Mouse (Mus musculus): ENCODE data around the gene Vangl2.
A peak's percentile ranks its signal among the peaks of the same experiment; 100 is the strongest.

Vangl2 gene

DNA sequence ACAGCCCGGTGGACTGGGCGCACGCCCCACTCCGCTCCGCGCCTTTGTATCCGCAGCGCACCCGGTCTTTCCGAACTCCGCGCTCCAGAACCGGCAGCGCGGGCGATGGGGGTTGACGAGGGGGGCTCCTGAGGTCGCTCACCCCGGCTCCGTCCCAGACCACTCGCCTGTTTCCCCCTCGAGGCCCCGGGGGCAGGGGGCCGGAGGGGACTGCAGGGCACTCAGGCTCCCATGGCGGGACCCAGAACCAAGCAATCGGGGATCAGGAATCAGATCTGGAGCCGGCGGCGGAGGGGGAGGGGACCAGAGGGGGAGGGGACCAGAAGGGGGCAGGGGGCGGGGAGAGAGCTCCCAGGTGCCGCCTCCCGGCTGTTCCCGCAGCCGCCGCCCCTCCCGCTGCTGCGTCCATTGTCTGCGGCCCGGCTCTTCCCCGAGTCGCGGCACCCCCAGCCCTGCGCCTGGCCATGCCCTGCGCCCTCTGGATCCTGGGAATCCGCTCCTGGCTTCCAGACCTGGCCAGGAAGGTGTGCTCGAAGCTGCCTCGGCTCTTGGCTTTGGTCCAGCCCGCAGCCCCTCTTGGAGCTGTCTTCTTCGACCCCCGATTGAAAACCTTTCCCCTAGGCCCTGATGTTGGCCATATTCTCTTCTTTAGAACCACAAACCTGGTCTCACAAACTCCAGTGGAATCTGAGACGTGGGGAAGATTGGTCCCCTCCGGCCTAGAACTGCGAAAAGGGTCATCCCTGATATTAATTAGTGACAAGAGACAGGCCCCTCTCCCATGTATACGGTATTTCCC, 1.0 kb downstream of the Vangl2 start:
- peak; percentile 96 for DNase-seq

DNA sequence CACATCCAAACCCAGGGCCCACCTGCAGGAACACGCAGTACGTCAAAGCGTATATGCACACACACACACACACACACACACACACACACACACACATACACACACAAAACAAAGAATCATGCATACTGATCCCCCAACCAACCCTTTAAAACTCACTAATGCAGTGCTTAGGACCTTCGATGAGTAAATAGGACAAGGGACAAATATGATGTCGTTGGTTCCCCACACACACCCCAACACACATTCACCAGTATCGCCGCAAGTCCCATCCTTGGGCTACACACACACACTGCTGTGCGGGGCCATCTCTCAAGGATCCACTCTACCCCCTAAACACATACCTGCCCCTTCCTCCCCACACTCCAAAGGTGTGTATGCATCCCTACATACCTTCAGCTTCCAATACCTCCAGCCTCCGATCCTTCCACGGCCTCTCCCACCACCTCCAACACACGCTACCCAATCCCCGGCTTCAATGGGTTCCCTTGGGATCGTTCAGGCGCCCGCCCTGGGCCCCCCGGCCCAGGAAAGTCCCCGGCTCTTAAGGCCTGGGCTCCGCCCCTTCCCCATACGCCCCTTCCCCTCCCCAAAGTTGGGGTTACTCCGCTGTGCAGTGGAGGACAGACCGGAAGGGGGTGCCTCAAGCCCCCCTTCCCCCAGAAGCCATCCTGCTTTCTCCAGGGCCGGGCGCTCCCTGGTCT, 1.9 kb downstream of the Vangl2 start:
- peak; percentile 64 for DNase-seq

DNA sequence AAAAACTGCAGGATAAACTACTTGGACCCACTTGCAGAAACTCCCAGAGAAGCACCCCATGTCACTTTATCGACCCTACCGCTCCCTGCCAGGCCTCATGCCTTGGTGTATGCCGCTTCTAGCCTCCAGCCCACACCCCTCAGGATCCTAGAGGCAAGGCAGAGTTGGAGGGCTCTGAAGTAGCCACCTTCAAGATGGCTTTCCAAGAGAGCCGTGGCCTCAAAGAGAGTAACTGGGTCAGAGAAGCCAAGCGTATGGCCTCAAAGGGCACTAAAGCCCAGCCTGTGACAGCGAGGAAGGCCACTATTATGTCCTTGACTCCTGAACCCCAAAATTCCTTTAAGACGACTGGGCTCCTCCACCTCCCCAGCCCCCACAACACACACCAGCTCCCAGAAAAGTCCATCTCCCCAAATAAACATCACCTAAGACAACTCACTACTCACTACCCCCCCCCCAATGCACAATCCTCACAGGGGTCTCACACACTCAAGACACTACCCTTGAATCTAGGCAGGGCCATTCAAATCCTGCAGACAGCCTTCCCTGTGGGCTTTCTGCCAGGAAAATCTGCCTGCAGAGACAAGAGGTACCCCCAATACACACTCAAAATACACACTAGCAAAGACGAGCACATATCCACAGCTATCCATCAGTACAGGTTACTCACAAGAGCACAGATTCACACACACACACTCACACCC, 2.9 kb downstream of the Vangl2 start:
- DNase-seq = no peak

DNA sequence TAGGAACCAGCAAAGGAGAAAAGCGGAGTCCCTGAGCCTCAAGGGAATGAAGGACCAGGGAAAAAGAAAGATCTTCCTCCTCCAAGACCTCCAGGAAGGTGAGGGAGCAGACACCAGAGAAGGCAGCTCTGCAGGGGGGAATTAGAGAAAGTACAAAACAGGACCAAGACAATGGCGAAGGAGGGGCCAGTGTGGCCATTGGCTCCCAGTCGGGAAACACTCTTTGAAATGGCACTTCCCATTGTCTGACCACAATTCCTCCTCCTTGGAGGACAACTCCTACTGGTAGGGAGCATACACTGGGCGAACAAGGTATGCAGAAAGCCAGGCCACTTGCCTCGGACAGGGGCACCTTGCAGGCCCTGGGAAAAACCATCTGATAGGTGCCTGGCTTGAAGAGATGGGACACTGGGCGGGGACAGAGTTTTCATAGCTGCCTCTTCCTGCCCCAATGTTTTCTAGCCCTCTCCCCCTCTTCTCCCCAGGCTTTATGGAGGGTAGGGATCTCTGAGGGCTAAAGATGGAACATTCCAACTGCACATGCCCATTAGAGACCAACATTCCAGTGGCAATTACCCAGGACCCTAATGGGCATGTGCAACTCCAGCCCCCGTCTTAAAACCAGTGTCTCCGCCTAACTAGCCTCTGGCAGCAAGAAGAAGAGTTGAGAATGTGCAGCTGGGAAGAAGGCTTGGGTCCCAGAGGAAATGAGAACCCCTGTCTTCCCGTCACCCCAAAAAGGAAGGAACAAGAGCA, 3.9 kb downstream of the Vangl2 start:
- DNase-seq = no peak

DNA sequence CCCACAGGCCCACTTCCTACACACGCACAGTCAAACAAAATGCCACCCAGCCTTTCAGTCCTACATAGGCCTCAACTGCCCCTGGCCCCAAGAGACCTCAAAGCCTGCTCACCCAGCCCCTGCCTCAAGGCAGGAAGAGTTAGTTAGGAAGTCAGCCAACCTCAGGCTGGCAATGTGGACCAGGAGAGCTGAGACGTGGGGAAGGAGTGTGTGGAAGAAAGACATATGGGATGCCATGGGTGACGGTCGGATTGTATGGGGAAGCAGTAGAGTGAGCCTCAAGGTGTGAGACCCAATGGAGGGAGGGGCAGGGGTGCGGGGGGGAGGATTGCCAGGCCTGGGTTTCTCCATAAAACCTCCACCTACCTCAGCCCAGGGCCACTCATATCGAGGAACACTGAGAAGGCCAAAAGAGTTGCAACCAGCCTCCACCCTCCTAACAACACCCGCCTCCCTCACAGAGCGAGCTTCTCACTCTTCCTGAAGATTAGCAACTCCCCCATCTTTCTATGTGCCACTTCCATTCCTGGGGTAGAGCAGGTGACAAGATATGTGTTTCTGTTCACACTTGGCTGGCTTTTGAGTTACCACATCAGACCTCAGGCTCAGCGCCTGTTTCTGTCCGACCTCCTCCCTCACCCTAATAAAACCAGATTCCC, 8.3 kb downstream of the Vangl2 start:
- DNase-seq = no peak

DNA sequence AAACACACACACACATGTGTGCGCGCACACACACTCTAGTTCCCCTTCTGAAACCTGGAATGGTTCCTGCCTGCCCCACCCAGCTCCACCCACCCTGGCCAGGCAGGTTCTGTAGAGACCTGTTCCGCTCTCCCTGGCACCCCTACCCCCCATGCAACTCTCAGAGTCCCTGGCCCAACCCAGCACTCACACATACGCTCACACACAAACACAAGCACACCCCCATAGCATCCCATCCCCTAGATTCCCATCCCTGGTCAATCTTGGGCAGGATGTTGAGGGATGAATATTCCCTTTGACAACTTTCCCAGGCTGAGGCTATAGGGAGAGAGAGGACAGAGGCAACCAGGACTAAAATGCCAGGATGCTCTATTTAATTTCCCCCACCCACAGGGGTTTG, 8.9 kb downstream of the Vangl2 start:
- no peak for DNase-seq

DNA sequence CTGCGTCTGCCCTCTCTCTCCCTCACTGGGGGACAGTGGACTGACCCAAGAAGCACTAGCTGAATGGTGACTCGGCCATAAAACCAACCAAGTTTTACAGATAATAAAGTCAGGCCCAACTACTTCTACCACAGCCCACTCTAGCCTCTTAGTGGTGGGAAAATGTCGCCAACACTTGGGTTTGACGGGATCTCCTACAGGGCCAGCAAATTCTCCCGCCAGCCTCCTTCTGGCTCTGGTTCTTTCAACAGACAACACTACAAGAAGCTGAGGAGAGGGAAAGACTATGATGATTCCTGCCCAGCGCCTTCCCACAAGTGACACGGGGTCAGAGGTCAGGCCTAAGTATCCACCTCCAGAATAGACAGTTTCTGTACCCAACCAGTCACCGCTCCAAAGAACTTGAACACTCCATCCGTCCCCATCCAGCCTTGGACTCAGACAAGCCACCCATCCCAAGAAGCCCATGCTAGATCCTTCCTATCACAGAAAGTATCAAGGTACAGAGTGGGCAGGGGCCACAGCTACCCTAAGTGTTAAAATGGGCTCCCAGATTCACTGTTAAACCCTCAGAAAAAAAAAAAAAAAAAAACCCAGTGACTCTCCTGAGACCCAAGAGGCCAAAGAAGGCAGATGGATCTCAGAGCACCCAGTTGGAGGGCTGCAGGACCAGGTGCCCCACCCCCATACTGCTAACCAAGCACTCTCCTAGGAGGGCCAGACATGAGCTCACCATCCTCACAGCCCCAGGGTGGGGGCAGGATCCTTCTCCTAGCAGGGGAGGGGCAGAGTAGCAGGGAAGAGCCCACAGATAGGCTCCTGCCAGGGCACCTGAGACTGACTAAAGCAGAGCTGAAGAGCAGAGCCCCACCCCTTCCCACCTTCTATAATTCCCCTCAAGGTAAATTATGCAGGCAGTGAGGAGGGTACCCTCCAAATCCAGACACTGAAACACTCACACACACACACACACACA, 9.6 kb downstream of the Vangl2 start:
- no peak for DNase-seq

DNA sequence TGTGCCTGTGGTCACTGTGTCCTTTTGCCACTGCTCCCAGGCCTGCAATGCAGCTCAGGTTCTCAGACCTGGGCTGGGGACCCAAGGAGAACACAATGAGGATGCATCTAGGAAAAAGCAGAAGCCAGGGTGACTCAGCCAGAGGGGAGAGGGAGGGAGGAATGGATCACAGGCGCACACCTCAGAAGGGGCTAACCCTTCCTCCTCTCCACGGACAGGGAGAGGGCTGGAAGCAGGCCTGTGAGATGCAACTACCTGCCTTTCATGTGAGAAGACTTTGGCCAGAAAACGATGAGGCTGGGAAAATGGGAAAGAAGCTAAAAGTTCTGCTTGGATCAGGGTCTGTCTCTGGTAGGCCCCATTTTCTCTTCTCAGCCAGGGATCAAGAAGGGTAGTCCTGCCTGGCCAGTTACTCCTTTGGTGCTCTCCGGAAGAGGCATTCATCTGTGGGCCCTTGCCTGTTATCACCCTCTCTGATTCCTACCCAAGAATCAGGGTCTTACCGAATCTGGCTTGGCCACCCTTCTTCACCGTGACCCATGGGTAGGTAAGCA, 10.7 kb downstream of the Vangl2 start:
- DNase-seq = no peak

DNA sequence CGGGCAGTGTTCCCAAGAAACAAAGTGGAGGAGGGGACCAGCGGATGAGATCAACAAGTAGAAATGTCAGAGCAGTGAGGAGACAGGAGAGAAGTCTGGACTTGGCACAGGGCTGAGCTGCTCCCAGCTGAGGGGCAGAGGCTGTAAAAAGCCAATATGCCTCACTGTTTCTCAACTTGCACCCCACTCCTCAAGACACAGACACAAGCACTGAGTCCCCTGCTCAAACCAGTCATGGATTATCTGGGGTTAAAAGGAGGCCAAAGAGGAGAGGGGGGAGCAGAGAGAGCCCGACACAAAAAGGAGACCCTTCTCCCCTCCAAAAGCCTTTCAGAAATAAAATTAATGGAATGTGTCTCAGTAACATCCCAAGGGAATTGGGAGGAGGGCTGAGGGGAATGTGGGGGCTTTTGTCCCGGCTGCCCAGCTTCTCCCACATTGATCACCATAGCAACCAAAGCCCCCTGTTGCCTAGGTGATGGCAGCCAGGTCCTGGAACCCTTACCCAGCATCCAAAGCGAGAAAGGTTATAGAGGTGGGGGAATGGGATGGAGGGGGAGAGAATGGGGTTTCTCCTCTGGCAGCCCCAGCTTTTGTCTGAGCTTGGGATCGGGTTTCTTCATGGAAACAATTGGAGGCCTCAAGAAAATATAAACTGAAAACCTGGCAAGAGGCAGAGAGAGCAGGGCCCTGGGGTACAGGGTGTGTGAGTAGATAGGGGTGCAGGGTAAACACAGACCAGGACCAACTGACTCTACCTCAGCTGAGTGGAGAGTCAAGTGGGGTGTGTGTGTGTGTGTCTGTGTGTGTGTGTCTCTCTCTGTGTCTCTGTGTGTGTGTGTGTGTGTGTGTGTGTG, 11.4 kb downstream of the Vangl2 start:
- no peak for DNase-seq

DNA sequence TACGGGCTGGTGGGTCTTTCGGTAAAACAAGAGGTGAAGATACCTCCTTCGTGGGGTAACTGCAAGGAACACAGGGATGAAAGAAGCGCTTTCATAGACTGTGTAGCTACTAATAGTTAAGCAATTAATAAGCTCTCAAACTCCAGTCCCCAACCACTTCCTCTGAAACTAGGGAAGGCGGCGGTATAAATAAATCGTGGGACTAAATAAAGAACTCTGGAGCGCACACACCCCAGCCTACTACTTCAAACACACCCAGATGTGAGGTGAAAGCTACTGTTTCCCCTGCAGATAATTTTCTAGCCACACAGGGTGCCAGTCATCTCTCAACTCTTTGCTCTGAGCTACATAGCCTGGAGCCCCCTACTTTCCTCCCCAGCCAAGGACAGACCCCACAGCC, 12.2 kb downstream of the Vangl2 start:
- DNase-seq = no peak

DNA sequence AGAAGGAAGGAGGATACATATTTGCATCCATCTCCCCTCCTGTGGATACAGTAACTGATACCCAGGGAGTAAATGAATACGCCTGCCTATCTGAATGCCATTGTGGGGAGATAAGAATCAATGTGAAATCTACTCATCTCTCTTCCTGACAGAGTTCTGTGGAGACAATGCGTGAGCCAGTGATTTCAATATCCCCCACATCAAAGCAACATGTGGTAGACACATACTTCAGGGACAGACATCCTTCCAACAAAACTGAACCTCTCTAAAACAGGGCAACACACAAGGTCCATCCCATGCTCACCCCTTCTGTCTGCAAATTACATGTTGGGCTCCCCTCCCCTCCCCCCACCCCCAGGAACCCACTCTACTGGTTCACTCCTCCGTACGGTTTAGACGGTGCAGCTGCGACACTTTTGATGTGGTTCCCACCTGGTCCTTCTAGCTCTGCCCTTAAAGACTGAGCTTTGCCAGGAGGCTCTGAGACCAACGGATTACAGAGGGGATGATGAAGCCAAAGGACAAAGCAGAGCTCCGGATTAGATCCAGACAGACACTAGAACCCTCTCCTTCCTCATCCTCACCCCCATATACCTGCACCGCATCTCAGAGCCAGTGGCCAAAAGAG, 12.8 kb downstream of the Vangl2 start:
- DNase-seq = no peak

DNA sequence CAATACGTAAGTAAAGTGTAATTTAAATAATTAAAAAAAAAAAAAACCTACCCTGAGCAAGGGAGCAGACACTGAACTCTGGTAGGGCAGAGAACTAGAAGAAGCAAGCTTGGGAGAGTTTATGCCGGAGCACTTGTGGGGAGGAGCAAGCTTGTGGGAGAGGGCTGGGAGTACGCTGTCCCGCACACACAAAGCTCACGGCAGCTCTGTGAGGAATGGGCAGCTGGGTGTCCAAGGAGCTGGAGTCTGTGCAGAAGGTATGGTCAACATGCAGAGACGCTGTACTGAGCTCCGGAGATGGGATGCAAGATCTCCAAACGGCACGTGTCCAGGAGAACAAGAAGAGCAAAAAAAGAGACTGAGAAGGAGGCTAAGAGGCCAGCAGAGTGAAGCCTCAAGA, 13.5 kb downstream of the Vangl2 start:
- DNase-seq = no peak

DNA sequence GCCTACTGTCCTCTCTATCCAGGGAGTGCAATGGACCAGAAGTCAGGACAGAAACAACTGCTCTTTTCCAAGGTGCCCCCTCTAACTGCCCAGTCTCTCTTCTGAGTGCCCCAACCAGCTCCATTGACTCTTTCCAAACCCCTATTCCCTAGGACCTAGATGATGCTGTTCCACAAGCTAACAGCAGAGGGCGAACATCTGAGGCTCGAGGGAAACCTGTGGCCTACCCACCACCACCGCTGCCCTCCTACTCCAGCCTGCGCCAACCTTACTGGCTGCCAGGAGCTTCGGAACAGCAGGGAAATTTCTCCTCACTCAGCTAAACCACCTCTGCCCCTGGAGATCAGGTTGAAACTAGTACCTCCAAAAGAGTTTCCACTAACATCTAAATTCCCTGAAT, 16.2 kb downstream of the Vangl2 start:
- DNase-seq = peak; percentile 74

DNA sequence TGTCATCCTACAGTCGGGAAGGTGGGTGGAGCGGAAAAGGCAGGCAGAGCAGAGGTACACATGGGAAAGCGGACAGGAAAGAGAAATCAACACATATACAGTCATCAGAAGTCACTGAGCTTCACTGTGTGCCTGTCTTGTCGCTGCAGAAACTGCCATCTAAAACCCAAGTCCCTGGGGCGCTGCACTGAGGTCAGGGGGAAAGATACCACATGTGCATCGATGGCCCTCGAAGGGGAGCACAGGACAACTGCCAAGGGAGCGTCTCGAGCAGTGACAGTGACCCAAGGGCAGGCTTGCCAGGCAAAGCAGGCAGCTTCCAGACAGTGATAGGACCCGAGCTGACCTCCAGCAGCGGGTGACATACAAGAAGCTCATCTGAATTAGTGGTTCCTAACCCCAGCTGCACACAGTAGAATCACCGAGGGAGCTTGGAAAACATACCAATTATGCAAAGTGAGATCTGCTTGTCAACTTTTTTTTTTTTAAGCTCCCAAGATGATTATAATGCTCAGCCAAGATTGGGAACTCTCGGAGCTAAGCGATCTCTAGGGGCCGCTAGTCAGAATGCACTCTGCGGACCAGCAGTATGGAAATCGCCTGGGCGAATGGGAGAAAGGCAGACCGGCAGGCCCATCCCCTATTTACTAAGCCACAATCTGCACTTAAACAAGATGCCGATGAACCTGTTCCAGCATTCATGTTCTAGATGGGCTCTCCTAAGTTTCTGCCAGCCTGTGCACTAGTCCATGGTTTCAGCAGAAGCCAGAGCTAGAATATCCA, 18.0 kb downstream of the Vangl2 start:
- DNase-seq = no peak

DNA sequence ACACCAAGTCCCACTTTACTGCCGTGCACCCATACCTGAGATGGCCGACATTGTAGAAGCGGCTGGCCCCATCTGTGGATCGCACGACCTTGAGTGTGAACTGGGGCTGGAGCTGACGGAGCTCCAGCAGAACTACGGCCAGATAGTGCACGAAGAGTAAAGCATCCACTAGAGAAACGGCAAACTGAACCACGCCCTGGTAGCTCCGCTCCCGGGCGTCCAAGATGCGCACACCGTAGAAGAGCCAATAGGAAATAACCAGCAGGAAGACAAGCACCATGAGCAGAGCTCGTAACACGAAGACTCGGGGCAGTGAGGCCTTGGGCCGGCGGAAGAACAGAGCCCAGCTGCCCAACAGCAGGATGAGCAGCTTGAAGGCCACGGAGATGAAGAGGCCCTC, 18.8 kb downstream of the Vangl2 start:
- no peak for DNase-seq

DNA sequence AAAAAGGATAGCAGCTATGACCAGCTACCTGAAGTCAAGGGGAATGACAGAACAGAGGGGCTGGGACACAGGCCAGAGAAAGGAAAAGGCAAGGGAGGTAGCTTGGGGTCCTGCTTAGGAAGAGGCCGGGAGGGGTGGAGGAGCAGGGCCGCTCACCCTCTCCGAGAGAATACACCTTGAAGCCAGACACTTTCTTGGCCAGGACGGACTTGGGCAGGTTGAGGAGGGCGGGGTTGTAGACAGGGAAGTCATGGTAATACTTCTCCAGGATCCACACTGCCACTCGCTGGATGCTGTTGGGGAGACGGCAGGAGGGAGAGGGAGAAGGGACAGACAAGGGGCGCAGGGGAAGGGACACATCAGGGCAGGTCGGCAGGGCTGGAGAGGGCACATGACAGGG, 19.9 kb downstream of the Vangl2 start:
- no peak for DNase-seq

DNA sequence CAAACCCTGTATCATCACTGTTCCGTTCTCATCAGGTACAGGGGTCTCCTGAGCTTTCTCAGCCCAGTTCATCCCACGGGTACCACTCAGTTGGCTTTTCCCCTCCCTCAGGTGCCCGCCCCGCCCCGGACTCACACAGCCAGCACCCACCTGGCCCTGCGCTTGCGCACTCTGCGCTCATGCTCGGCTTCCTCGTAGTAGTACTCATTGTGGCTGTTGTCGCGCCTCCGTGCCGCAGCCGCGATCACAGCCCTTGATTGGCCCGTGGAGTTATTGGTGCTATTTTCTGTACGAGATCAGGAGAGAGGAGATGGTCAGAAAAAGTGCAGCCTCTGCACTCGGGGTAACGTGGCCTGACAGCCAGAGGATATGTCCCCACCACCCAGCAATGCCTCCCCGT, 20.5 kb downstream of the Vangl2 start:
- DNase-seq = no peak

DNA sequence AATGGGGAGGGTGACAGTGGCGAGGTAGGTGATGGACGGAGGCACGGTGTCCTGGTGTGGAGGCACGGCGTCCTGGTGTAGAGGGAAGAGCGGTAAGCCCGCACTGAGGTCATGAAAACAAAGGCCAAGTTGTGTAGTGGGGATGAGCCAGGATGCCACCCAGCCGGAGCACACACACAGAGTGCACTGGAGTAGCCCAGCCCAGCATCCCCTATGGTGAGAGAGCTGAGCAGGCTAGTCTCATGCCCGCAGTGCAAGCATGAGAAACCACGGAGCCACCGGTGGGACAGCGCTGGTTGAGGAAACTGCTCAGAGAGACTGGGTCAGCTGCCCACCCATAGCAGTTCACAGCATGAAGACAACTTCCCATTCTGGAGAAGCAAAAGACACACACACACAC, 26.6 kb downstream of the Vangl2 start:
- no peak for DNase-seq

DNA sequence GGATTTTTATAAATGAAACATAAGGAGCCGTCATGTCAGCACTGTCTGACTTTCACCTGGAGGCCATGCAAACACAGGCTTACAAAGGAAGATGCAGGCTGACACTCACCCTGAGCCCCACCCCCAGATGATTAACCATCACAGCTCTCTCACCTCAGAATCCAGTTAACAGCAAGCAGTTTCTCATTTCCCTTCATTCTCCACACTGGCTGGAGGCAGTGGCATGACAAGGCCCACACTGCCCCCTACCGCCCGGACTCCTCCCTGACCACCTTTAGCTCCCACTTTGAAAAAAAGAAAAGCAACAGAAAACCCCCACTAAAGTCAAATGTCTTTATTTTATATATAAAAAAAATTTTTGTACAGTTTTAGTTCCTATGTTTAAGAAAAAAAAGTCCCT, 27.6 kb downstream of the Vangl2 start:
- peak; percentile 83 for DNase-seq

Measured in right cerebral cortex, postnatal 4 days (tissue).